Mouse (Mus musculus): Measurements from ENCODE around the gene Baz1a. TPM values are rescaled to one million over a fixed set of nuclear protein-coding genes. Genes with fewer than 3 reads are reported as not detected.
"Not testable (repeated sequence)": the region's sequence is repeated elsewhere in the genome, so short reads cannot be mapped to it uniquely, and the experiment has no call there.

Gene Baz1a
- polyA plus RNA-seq, 1 experiment from 2014 or later = 10.3 TPM

DNA sequence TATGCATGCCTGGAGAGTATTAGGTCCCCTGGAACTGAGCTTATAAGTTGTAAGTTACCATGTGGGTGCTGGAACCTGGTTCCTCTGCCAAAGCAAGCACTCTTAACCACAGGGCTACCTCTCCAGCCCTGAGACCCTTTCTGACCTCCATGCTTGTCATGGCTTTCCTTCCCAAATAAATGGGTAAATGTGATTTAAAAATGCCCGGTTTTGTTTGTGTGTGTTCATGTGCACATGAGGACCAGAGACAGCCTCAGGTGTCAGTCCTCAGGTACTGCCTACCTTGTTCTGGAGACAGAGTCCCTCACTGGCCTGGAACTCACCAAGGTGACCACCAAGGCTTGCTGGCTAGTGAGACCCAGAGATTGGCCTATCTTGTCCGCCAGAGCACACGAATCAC, 9.8 kb downstream of the Baz1a start:
- Histone ChIP-seq H3K4me2 (no peak overlapping the region), H3K36me3 (no peaks in the 10 kb centered on the region), H3K27ac (no peak overlapping the region), H3K4me1 (replicated peaks) (no peaks in the 10 kb centered on the region), H3K4me3 (no peak overlapping the region), H3K27me3 (no peaks in the 10 kb centered on the region), H3K9ac (no peak overlapping the region), H3K9me3 (replicated peaks) (no peaks in the 10 kb centered on the region)
- WGBS = 84% methylated on average over 3 of the region's 3 CpGs
- no peak for ATAC-seq (replicated peaks; ENCODE audit: insufficient number of reproducible peaks, insufficient read depth, low FRiP score, low read depth)

DNA sequence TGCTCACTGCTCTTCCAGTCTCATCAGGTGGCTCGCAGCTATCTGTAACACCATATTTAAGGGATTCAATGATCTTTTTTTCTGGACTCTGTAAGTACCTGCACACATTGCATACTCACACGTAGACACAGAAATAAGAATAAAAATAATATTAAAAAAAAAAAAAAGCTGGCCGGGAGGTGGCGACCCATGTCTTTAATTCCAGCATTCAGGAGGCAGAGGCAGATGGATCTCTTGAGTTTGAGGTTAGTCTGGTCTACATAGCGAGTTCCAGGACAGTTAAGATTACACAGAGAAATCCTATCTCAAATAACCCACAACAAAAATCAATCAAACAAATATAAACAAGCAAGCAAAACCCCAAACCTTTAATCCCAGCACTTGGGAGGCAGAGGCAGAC, 10.3 kb downstream of the Baz1a start:
- WGBS = 85% methylated on average over 5 of the region's 5 CpGs
- no peaks in the 10 kb centered on the region for H3K4me1 ChIP-seq (replicated peaks)
- no peaks in the 10 kb centered on the region for H3K9me3 ChIP-seq (replicated peaks)
- H3K4me3 ChIP-seq = no peak overlapping the region
- ATAC-seq (replicated peaks; ENCODE audit: insufficient number of reproducible peaks, insufficient read depth, low FRiP score, low read depth) = no peak
- H3K36me3 ChIP-seq = no peaks in the 10 kb centered on the region
- H3K27me3 ChIP-seq = no peaks in the 10 kb centered on the region
- no peak overlapping the region for H3K9ac ChIP-seq
- no peak overlapping the region for H3K27ac ChIP-seq
- H3K4me2 ChIP-seq = no peak overlapping the region

DNA sequence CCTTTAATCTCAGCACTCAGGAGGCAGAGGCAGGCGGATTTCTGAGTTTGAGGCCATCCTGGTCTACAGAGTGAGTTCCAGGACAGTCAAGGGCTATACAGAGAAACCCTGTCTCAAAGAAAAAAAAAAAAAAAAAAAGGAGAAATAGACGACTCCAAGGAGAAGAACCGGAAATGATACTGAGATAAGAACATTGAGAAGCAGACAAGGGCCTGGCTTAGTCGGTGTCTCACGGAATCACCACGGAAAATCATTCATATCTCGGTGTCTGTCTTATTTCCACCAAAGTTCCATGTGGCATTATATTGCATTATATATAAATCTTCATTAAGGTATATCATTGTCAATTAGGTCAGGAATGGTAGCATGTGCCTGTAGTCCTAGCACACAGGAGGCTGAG, 11.6 kb downstream of the Baz1a start:
- not testable (repeated sequence) for H3K4me1 ChIP-seq (replicated peaks); H3K4me2 ChIP-seq; ATAC-seq (replicated peaks; ENCODE audit: insufficient number of reproducible peaks, insufficient read depth, low FRiP score, low read depth); H3K9me3 ChIP-seq (replicated peaks); H3K4me3 ChIP-seq; H3K9ac ChIP-seq; H3K27ac ChIP-seq; H3K36me3 ChIP-seq; H3K27me3 ChIP-seq
- WGBS = 75% methylated on average over 7 of the region's 7 CpGs

DNA sequence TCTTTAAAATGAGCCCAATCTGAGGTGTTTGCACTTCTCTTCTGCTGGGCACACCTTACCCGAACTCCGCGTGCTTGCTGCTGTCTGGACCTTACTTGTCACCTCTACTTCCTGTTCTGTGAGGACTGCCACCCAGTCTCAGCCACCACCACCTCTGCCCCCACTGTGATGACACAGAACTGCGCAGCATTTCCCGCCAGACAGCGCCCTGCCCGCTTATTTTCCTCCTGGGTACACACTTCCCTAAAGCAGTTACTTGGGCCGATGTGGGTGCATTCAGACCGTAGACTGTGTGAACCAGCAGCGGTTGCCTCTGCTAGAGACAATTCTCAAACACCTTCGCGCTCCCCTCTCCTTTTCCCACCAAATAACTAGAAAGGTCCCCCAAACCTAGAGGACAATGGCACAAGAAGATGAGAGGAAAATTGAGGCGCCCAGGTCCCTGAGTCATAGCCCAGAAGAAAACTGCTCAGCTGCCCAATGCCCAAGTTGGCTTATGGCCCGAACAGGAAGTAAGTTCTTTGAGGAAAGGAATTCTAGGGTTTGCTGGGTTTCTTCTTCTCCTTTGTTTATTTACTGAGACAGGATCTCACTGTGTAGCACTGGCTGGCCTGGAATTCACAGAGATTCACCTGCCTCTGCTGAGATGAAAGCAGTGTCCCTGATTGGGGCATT, 15.0 kb downstream of the Baz1a start:
- H3K27me3 ChIP-seq = no peaks in the 10 kb centered on the region
- H3K4me2 ChIP-seq = no peak overlapping the region
- H3K36me3 ChIP-seq = no peaks in the 10 kb centered on the region
- no peaks in the 10 kb centered on the region for H3K4me1 ChIP-seq (replicated peaks)
- 72% methylated on average over 14 of the region's 14 CpGs for WGBS
- H3K4me3 ChIP-seq = no peak overlapping the region
- no peak for ATAC-seq (replicated peaks; ENCODE audit: insufficient number of reproducible peaks, insufficient read depth, low FRiP score, low read depth)
- H3K9ac ChIP-seq = no peak overlapping the region
- H3K9me3 ChIP-seq (replicated peaks) = no peaks in the 10 kb centered on the region
- no peak overlapping the region for H3K27ac ChIP-seq

DNA sequence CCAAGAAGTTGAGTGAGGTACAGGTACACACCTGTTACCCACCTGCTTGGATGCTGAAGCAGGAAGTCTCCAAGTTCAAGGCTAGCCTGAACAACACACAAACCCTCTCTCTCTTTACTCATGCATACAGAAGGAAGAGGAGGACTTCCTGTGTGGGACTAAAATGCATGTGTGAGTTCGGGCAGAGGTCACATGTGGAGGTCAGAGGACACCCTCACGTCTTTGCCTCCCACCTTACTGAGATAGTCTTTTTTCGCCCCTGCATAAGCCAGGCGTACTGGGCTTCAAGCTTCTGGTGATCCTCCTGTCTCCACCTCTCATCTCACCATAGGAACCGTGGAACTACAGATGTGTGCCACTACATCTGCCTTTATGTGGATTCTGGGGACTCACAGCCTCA, 15.7 kb downstream of the Baz1a start:
- Histone ChIP-seq H3K9ac (no peak overlapping the region), H3K4me1 (replicated peaks) (no peaks in the 10 kb centered on the region), H3K27ac (no peak overlapping the region), H3K4me3 (no peak overlapping the region), H3K9me3 (replicated peaks) (no peaks in the 10 kb centered on the region), H3K4me2 (no peak overlapping the region), H3K36me3 (no peaks in the 10 kb centered on the region), H3K27me3 (no peaks in the 10 kb centered on the region)
- ATAC-seq (replicated peaks; ENCODE audit: insufficient number of reproducible peaks, insufficient read depth, low FRiP score, low read depth) = no peak
- WGBS = 57% methylated on average over 5 of the region's 5 CpGs

DNA sequence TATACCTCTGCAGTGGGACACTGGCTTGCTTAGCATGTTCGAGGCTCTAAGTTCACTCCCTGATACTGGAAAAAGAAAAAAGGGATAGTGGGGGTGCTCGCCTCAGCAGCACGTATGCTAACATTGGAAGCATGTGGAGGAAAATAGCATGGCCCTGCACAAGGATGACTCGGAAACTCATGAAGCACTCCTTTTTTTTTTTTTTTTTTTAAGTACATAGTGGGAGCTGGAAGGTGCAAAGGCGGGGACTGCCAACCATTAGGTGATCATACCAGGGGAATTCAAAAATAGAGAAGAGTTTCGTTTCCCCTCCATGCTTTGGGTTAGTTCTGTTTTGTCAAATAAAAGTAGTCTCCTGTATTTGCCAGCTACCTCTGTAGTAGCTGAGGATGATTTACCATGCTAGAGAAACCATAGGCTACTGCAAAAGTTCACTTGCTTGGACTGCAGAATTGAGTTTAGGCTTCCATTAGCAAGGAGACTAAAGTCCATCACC, 17.1 kb downstream of the Baz1a start:
- Histone ChIP-seq H3K4me1 (replicated peaks) (no peaks in the 10 kb centered on the region), H3K27me3 (no peaks in the 10 kb centered on the region), H3K9ac (no peak overlapping the region), H3K4me3 (no peak overlapping the region), H3K36me3 (no peaks in the 10 kb centered on the region), H3K4me2 (no peak overlapping the region), H3K9me3 (replicated peaks) (no peaks in the 10 kb centered on the region), H3K27ac (no peak overlapping the region)
- no peak for ATAC-seq (replicated peaks; ENCODE audit: insufficient number of reproducible peaks, insufficient read depth, low FRiP score, low read depth)
- 78% methylated on average over 6 of the region's 6 CpGs for WGBS

DNA sequence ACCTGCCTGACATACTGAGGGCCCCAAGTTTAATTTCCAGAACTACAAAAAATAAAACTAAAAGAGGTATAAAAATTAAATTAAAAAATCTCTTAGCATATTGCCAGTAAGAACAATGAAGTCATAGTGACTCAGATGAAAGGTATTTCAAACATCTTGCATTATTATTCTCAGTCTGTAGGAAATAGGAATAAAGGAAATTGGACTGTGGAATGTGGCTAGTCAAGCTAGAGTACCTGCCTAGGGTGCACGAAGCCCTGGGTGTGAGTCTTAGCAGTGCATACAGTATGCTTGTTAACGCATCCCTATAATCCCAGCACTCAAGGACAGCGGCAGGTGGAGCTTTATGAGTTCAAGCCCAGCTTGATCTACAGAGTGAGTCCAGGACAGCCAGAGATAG, 18.2 kb downstream of the Baz1a start:
- Histone ChIP-seq H3K36me3 (no peaks in the 10 kb centered on the region), H3K4me3 (no peak overlapping the region), H3K4me2 (no peak overlapping the region), H3K9me3 (replicated peaks) (no peaks in the 10 kb centered on the region), H3K9ac (no peak overlapping the region), H3K27ac (no peak overlapping the region), H3K4me1 (replicated peaks) (no peaks in the 10 kb centered on the region), H3K27me3 (no peaks in the 10 kb centered on the region)
- 62% methylated on average over 3 of the region's 3 CpGs for WGBS
- no peak for ATAC-seq (replicated peaks; ENCODE audit: insufficient number of reproducible peaks, insufficient read depth, low FRiP score, low read depth)

DNA sequence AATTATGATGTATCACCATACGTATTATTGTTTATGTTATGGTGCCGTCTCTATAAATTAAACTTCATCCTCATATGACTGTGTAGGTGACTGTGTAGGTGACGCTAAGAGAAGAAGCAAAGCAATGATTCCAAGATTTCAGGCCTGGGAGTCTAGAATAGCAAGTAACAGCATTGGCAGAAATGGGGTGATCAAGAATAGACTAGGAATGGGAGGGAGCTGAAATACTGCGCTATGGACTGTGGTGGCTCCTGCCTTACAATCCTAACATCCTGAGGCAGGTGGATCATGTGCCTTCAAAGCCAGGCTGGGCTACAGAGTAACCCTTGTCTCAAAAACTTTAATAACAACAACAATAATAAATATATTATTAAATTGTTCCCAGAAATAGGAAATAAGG, 19.7 kb downstream of the Baz1a start:
- H3K36me3 ChIP-seq = no peaks in the 10 kb centered on the region
- WGBS = 85% methylated on average over 4 of the region's 4 CpGs
- no peaks in the 10 kb centered on the region for H3K9me3 ChIP-seq (replicated peaks)
- no peaks in the 10 kb centered on the region for H3K27me3 ChIP-seq
- no peak overlapping the region for H3K4me3 ChIP-seq
- ATAC-seq (replicated peaks; ENCODE audit: insufficient number of reproducible peaks, insufficient read depth, low FRiP score, low read depth) = no peak
- no peak overlapping the region for H3K4me2 ChIP-seq
- no peak overlapping the region for H3K9ac ChIP-seq
- H3K4me1 ChIP-seq (replicated peaks) = no peaks in the 10 kb centered on the region
- H3K27ac ChIP-seq = no peak overlapping the region

DNA sequence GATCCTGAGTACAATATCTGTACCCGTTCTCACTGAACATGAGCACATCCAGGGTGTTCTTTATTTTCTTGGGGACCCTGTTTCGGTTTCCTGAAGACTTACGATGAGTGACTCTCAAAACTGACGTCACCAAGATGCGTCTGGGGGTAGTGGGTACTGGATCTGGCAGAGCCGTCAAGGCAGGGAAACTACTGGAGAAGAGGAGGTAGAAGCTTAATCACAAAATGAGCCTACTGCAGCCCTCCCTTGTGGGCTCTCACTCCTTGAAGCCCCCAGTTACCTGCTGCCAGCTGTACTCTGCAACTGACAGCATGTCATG, 20.1 kb downstream of the Baz1a start:
- Histone ChIP-seq H3K9me3 (replicated peaks) (no peaks in the 10 kb centered on the region), H3K4me3 (no peak overlapping the region), H3K27ac (no peak overlapping the region), H3K4me1 (replicated peaks) (no peaks in the 10 kb centered on the region), H3K9ac (no peak overlapping the region), H3K27me3 (no peaks in the 10 kb centered on the region), H3K36me3 (no peaks in the 10 kb centered on the region), H3K4me2 (0 out of 2 replicates have a peak overlapping the region, but pooled peaks have one; percentile 7)
- WGBS = 65% methylated on average over 6 of the region's 6 CpGs
- no peak for ATAC-seq (replicated peaks; ENCODE audit: insufficient number of reproducible peaks, insufficient read depth, low FRiP score, low read depth)

DNA sequence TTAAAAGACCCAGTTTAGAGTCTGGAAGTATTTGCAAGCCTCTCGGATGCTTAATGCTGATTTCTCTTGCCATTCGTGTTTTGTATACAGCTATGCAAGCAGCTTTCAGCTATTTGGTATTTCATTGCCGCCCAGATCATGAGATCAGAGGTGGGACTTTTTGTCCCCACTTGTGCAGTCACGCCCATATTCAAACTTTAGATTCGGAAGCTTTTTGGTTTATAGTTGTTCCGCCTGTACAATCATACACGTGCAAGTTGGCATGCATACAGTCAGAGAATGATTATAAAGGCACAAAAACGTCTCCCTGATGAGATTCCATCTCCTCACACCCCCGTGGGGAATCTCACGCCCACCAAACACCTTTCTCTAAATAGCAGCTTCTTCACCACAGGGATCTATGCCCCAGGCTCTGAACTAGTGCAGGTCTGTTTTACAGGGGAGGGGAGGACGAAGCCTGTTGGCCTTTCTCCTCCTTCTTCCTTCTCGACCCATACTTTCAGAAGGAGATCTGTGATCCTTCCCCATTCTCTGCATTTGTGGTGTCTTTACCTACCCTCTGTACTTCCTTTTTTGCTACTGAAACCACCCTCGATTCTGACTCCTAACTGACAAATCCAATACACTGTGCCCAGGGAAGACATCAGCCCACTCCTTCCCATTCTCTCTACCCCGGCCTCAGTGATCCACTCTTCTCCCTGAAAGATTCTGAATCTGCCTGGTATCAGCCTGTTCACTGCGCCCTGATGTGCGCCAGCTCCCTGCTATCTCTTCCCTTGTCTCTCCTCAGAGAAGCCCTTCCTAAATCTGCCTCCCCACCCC, 20.7 kb downstream of the Baz1a start:
- Histone ChIP-seq H3K4me2 (0 out of 2 replicates have a peak overlapping the region, but pooled peaks have one; percentile 7), H3K27ac (no peak overlapping the region), H3K4me1 (replicated peaks) (no peaks in the 10 kb centered on the region), H3K4me3 (no peak overlapping the region), H3K36me3 (no peaks in the 10 kb centered on the region), H3K9me3 (replicated peaks) (no peaks in the 10 kb centered on the region), H3K27me3 (no peaks in the 10 kb centered on the region), H3K9ac (no peak overlapping the region)
- no peak for ATAC-seq (replicated peaks; ENCODE audit: insufficient number of reproducible peaks, insufficient read depth, low FRiP score, low read depth)
- WGBS = 46% methylated on average over 16 of the region's 16 CpGs

DNA sequence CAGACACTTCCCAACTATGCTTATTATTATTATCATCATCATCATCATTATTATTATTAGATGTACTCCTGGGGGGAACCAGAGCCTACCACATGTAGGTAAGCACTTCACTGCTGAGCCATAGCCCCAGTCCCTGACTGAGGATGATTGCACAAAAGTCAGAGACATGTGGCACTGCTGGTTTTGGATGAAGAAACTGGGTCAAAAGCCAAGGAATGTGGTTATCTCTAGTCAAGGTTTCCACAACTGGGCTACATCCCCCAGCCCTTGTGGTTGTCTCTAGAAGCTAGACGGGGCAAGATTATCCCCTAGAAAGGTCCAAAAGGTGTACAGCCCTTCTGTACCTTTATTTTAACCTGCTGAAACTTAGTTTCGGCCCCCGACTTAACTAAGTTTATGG, 21.3 kb downstream of the Baz1a start:
- WGBS = 80% methylated on average over 3 of the region's 3 CpGs
- no peak for ATAC-seq (replicated peaks; ENCODE audit: insufficient number of reproducible peaks, insufficient read depth, low FRiP score, low read depth)
- no peak overlapping the region for H3K4me2 ChIP-seq

More for the DNA sequence above, 21.3 kb downstream of the Baz1a start:
- no peak overlapping the region for H3K27ac ChIP-seq
- H3K4me1 ChIP-seq (replicated peaks) = no peaks in the 10 kb centered on the region
- no peaks in the 10 kb centered on the region for H3K36me3 ChIP-seq
- H3K4me3 ChIP-seq = no peak overlapping the region
- H3K9me3 ChIP-seq (replicated peaks) = no peaks in the 10 kb centered on the region
- no peaks in the 10 kb centered on the region for H3K27me3 ChIP-seq
- no peak overlapping the region for H3K9ac ChIP-seq

Data from heart, embryonic 15.5 days (tissue).